Mouse (Mus musculus) intestine, embryonic 16.5 days (tissue): ENCODE measurements around the gene Bahcc1. TPM values are rescaled to one million over a fixed set of nuclear protein-coding genes. Genes with fewer than 3 reads are reported as not detected.

ENCODE experiments used
- ATAC-seq: fragments of 200-750 bp; cut with Nextera tagmentation; 2 replicates; pipeline ENCODE4 v1.8.0; 2017; ENCODE audit warnings: moderate TSS enrichment, moderate library complexity
- H3K27ac ChIP-seq: fragments of 300-500 bp; sonication (generic); 2 replicates; pipeline ENCODE4 v1.5.1; 2014; ENCODE audit warnings: mild to moderate bottlenecking, low read length
- H3K27me3 ChIP-seq: fragments of 300-500 bp; sonication (generic); replicated peaks from 2 replicates; pipeline ENCODE4 v1.6.1; 2014; ENCODE audit warnings: low read length, control low read depth, mixed read lengths; ENCODE audit not compliant: control insufficient read depth, insufficient read depth
- H3K36me3 ChIP-seq: fragments of 300-500 bp; sonication (generic); 2 replicates; pipeline ENCODE4 v1.6.1; 2014; ENCODE audit warnings: low read length, control low read depth; ENCODE audit not compliant: control insufficient read depth, insufficient read depth
- H3K4me1 ChIP-seq: fragments of 300-500 bp; sonication (generic); 2 replicates; pipeline ENCODE4 v1.6.1; 2014; ENCODE audit warnings: low read length, control low read depth, mixed read lengths; ENCODE audit not compliant: control insufficient read depth, insufficient read depth
- H3K4me2 ChIP-seq: fragments of 300-500 bp; sonication (generic); 2 replicates; pipeline ENCODE4 v1.6.1; 2014; ENCODE audit warnings: low read depth, low read length, control low read depth
- H3K4me3 ChIP-seq: fragments of 300-500 bp; sonication (generic); 2 replicates; pipeline ENCODE4 v1.5.1; 2014; ENCODE audit warnings: mild to moderate bottlenecking, low read length
- H3K9ac ChIP-seq: fragments of 300-500 bp; sonication (generic); 2 replicates; pipeline ENCODE4 v1.6.1; 2014; ENCODE audit warnings: low read depth, low read length
- H3K9me3 ChIP-seq: fragments of 300-500 bp; sonication (generic); 2 replicates; pipeline ENCODE4 v1.6.1; 2016; ENCODE audit warnings: low read length, control low read depth; ENCODE audit not compliant: control insufficient read depth
- WGBS: fragments of 180-500 bp; shearing (Covaris S2); extraction: QIAGEN DNeasy Blood & Tissue Kit; methylation state at CpG from one replicate; pipeline ENCODE4 v1.1.7; 2014; 5-methylcytosine and 5-hydroxymethylcytosine counted together
- polyA plus RNA-seq: library from polyadenylated mRNA; unstranded; fragments of >200 nt; fragmentation: Nextera tagmentation; extraction: Ambion mirVana; gene quantifications from 2 replicates; pipeline ENCODE4 v1.2.1, GENCODE M21; 2015

Gene Bahcc1
- polyA plus RNA-seq, 1 experiment from 2014 or later, result 5.7 TPM

- WGBS, result 51% methylated on average over 9 of the region's 9 CpGs
- H3K27ac ChIP-seq, result peak overlapping the region; percentile 55; the same call in 1 of the 2 replicates
- ATAC-seq, result no peak
Observed at GRCm38 (mm10) chr11:120219916-120220522, 12.7 kb upstream of the Bahcc1 start.

GRCm38 (mm10) chr11:120220963-120221827 lies 11.6 kb upstream of the Bahcc1 start:
- no peak overlapping the region for H3K4me3 ChIP-seq
- H3K27ac ChIP-seq, result peak overlapping the region; percentile 55; the same call in 1 of the 2 replicates
- H3K27me3 ChIP-seq, result no peaks in the 10 kb centered on the region
- H3K36me3 ChIP-seq, result no peaks in the 10 kb centered on the region
- H3K9me3 ChIP-seq, result no peaks in the 10 kb centered on the region
- 44% methylated on average over 12 of the region's 12 CpGs for WGBS
- H3K4me2 ChIP-seq, result peak overlapping the region; percentile 17; the same call in 1 of the 2 replicates
- no peak for ATAC-seq
- peaks cover 78% of the 10 kb centered on the region for H3K4me1 ChIP-seq
- H3K9ac ChIP-seq, result peak overlapping the region; percentile 43

More at GRCm38 (mm10) chr11:120219916-120220522, 12.7 kb upstream of the Bahcc1 start:
- Histone ChIP-seq H3K4me2 (no peak overlapping the region), H3K27me3 (no peaks in the 10 kb centered on the region), H3K36me3 (no peaks in the 10 kb centered on the region), H3K9ac (0 out of 2 replicates have a peak overlapping the region, but pooled peaks have one; percentile 13), H3K4me1 (peaks cover 72% of the 10 kb centered on the region), H3K4me3 (no peak overlapping the region), H3K9me3 (no peaks in the 10 kb centered on the region)

DNA sequence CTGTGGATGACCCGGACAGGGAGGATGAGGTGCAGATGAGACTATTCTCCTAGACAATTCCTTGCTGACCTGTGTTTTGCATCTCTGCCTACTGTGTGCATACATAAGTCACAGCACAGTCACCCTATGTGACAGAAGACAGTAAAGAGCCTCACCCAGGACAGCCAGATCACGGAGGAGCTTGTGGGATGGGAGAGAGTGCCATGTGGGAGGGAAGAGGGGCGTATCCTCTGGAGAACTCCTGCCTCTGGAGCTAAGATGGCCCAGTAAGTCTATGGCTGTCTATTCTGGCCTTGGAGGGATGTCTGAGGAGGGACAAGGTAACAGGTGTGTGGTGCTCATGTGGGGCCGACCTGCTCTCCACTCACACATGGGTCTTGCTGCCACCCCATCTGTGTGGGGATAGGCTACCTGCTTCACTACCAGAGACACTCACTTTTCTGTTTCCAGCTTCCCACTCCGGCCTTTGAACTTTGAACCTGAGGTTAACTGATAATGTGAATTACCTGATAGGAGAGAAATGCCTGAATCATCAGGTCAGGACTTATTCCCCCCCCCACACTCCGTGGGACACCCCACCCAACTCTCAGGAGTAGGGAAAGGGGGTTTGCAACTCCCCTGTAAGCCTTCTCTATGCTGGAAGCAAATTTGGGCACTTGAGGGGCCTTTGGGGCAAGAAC lies 10.2 kb upstream of the Bahcc1 start:
- no peaks in the 10 kb centered on the region for H3K27me3 ChIP-seq
- 0 out of 2 replicates have a peak overlapping the region, but pooled peaks have one; percentile 7 for H3K9ac ChIP-seq
- WGBS, result 65% methylated on average over 6 of the region's 6 CpGs
- H3K36me3 ChIP-seq, result no peaks in the 10 kb centered on the region
- H3K27ac ChIP-seq, result peak overlapping the region; percentile 30
- no peak overlapping the region for H3K4me3 ChIP-seq
- 0 out of 2 replicates have a peak overlapping the region, but pooled peaks have one; percentile 1 for H3K4me2 ChIP-seq
- peak; percentile 8; the same call in 1 of the 2 replicates for ATAC-seq
- no peaks in the 10 kb centered on the region for H3K9me3 ChIP-seq
- peaks cover 78% of the 10 kb centered on the region for H3K4me1 ChIP-seq

GRCm38 (mm10) chr11:120223586-120224487 lies 8.9 kb upstream of the Bahcc1 start:
- 56% methylated on average over 19 of the region's 19 CpGs for WGBS
- no peaks in the 10 kb centered on the region for H3K36me3 ChIP-seq
- no peak overlapping the region for H3K4me3 ChIP-seq
- H3K9ac ChIP-seq, result peak overlapping the region; percentile 54
- H3K4me1 ChIP-seq, result peaks cover 90% of the 10 kb centered on the region
- H3K9me3 ChIP-seq, result no peaks in the 10 kb centered on the region
- peak overlapping the region; percentile 40; the same call in 1 of the 2 replicates for H3K4me2 ChIP-seq
- H3K27me3 ChIP-seq, result no peaks in the 10 kb centered on the region
- peak overlapping the region; percentile 84 for H3K27ac ChIP-seq
- ATAC-seq, result peak; percentile 42

- H3K9ac ChIP-seq, result peak overlapping the region; percentile 54
- H3K9me3 ChIP-seq, result no peaks in the 10 kb centered on the region
- peaks cover 95% of the 10 kb centered on the region for H3K4me1 ChIP-seq
- H3K36me3 ChIP-seq, result no peaks in the 10 kb centered on the region
- no peak; the same call in 1 of the 2 replicates for ATAC-seq
- no peaks in the 10 kb centered on the region for H3K27me3 ChIP-seq
- peak overlapping the region; percentile 40 for H3K4me2 ChIP-seq
- peak overlapping the region; percentile 10; the same call in 1 of the 2 replicates for H3K4me3 ChIP-seq
- H3K27ac ChIP-seq, result peak overlapping the region; percentile 84
- WGBS, result 39% methylated on average over 11 of the region's 11 CpGs
Observed at GRCm38 (mm10) chr11:120224488-120225255, 8.1 kb upstream of the Bahcc1 start.

GRCm38 (mm10) chr11:120225256-120226195 lies 7.2 kb upstream of the Bahcc1 start:
- peaks cover 89% of the 10 kb centered on the region for H3K4me1 ChIP-seq
- no peak for ATAC-seq
- WGBS, result 28% methylated on average over 36 of the region's 36 CpGs

GRCm38 (mm10) chr11:120226421-120227280 lies 6.1 kb upstream of the Bahcc1 start:
- WGBS, result 75% methylated on average over 12 of the region's 12 CpGs
- Histone ChIP-seq H3K9me3 (no peaks in the 10 kb centered on the region), H3K4me2 (no peak overlapping the region), H3K27ac (peak overlapping the region; percentile 91), H3K36me3 (no peaks in the 10 kb centered on the region), H3K4me1 (peaks cover 77% of the 10 kb centered on the region), H3K4me3 (no peak overlapping the region), H3K9ac (peak overlapping the region; percentile 54), H3K27me3 (no peaks in the 10 kb centered on the region)
- no peak for ATAC-seq

More at GRCm38 (mm10) chr11:120225256-120226195, 7.2 kb upstream of the Bahcc1 start:
- Histone ChIP-seq H3K4me3 (peak overlapping the region; percentile 10), H3K4me2 (peak overlapping the region; percentile 40), H3K27me3 (no peaks in the 10 kb centered on the region), H3K36me3 (no peaks in the 10 kb centered on the region), H3K27ac (peak overlapping the region; percentile 84), H3K9ac (peak overlapping the region; percentile 54), H3K9me3 (no peaks in the 10 kb centered on the region)
